Mouse (Mus musculus): ENCODE data around the gene Ccdc136. TPM values are rescaled to one million over a fixed set of nuclear protein-coding genes. Genes with fewer than 3 reads are reported as not detected.

The Ccdc136 gene
- polyA plus RNA-seq, 1 experiment from 2014 or later, result 20.2 TPM

- H3K27ac ChIP-seq, result peak overlapping the region; percentile 73
- peak overlapping the region; percentile 89 for H3K4me2 ChIP-seq
- H3K9me3 ChIP-seq, result no peaks in the 10 kb centered on the region
- peaks cover 8% of the 10 kb centered on the region; the same call in 1 of the 2 replicates for H3K36me3 ChIP-seq
- peaks cover 23% of the 10 kb centered on the region for H3K27me3 ChIP-seq
- WGBS, result 5% methylated on average over 24 of the region's 24 CpGs
- peak overlapping the region; percentile 78 for H3K9ac ChIP-seq
- ATAC-seq (ENCODE audit: insufficient number of reproducible peaks, insufficient read depth, low FRiP score, low TSS enrichment, low read depth), result peak; percentile 61
- H3K4me3 ChIP-seq, result peak overlapping the region; percentile 68
- H3K4me1 ChIP-seq, result peaks cover 16% of the 10 kb centered on the region
These were observed 818 bp downstream of the Ccdc136 start for GRCm38 (mm10) chr6:29396714-29397540.

GRCm38 (mm10) chr6:29397575-29397974 lies 1.5 kb downstream of the Ccdc136 start:
- H3K36me3 ChIP-seq, result peaks cover 8% of the 10 kb centered on the region; the same call in 1 of the 2 replicates
- peak overlapping the region; percentile 73 for H3K27ac ChIP-seq
- H3K9me3 ChIP-seq, result no peaks in the 10 kb centered on the region
- H3K9ac ChIP-seq, result peak overlapping the region; percentile 78
- H3K4me2 ChIP-seq, result peak overlapping the region; percentile 89
- H3K4me1 ChIP-seq, result peaks cover 17% of the 10 kb centered on the region
- 7% methylated on average over 6 of the region's 6 CpGs for WGBS
- H3K4me3 ChIP-seq, result peak overlapping the region; percentile 68
- H3K27me3 ChIP-seq, result peaks cover 24% of the 10 kb centered on the region
- peak; percentile 50; the same call in 1 of the 2 replicates for ATAC-seq (ENCODE audit: insufficient number of reproducible peaks, insufficient read depth, low FRiP score, low TSS enrichment, low read depth)

DNA sequence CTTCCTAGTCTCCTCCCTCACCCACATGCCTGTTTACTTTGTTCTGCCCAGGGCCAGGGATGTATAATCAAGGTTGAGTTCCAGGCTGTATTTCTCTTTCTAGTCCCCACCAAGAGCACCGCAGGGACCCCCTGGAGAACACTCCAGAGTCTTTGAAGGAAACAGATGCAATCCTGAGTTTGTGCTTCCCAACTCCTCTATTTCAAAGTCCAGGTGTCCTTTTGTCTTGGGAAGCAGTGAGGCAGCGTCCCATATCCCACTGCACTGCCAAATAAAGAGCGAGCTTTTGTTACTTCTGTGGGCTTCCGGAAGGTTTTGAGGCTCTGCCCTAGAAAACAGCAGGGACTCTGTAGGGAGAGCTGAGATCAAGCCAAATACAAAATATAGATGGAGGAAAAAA lies 3.7 kb downstream of the Ccdc136 start:
- H3K4me3 ChIP-seq, result no peak overlapping the region
- H3K36me3 ChIP-seq, result peaks cover 8% of the 10 kb centered on the region; the same call in 1 of the 2 replicates
- WGBS, result 82% methylated on average over 4 of the region's 4 CpGs
- no peak for ATAC-seq (ENCODE audit: insufficient number of reproducible peaks, insufficient read depth, low FRiP score, low TSS enrichment, low read depth)
- H3K9ac ChIP-seq, result no peak overlapping the region
- peaks cover 21% of the 10 kb centered on the region for H3K4me1 ChIP-seq
- H3K4me2 ChIP-seq, result no peak overlapping the region
- no peaks in the 10 kb centered on the region for H3K9me3 ChIP-seq
- no peak overlapping the region for H3K27ac ChIP-seq
- H3K27me3 ChIP-seq, result peaks cover 11% of the 10 kb centered on the region

DNA sequence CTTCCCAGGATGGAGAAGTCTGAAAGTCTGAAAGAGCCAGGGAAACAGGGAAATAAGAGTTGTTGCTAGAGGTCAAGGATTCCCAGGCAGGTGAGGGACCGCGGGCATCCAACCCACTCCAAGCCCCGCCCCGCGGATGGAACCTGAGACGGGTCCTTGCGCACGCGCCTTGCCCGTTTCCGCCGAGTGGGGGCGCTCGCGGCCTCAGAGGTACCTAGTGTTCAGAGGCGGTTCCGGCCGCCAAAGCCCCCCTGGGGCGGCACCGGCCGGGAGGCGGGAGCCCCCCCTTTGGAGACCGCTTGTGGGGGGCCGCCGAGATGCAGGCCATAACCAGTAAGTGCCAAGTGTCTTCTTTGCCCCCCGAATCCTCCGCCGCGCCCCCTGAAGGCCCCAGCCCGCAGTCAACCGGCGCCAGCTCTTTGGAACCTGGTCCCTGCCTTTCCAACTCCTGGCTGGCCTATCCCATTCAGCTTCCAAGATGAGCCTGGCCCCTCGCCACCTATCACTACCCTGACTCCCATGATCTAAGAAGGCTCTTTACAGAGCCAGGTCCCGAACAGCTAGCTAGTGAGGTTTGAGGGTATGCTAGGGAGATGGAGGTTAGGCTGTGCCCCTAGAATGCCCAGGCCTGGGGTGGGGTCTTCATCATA lies 6.7 kb downstream of the Ccdc136 start:
- Histone ChIP-seq H3K27me3 (peaks cover 3% of the 10 kb centered on the region; the same call in 1 of the 2 replicates), H3K9ac (no peak overlapping the region), H3K9me3 (no peaks in the 10 kb centered on the region), H3K4me3 (peak overlapping the region; percentile 25), H3K27ac (no peak overlapping the region), H3K4me2 (peak overlapping the region; percentile 50), H3K36me3 (peaks cover 18% of the 10 kb centered on the region; the same call in 1 of the 2 replicates), H3K4me1 (peaks cover 8% of the 10 kb centered on the region)
- no peak for ATAC-seq (ENCODE audit: insufficient number of reproducible peaks, insufficient read depth, low FRiP score, low TSS enrichment, low read depth)
- WGBS, result 5% methylated on average over 34 of the region's 34 CpGs

- Histone ChIP-seq H3K27ac (no peak overlapping the region), H3K9me3 (no peaks in the 10 kb centered on the region), H3K36me3 (peaks cover 36% of the 10 kb centered on the region), H3K4me2 (no peak overlapping the region), H3K9ac (no peak overlapping the region), H3K27me3 (peaks cover 3% of the 10 kb centered on the region; the same call in 1 of the 2 replicates), H3K4me1 (peaks cover 5% of the 10 kb centered on the region), H3K4me3 (no peak overlapping the region)
- WGBS, result 90% methylated on average over 6 of the region's 6 CpGs
- ATAC-seq (ENCODE audit: insufficient number of reproducible peaks, insufficient read depth, low FRiP score, low TSS enrichment, low read depth), result no peak
These were observed 10.3 kb downstream of the Ccdc136 start for GRCm38 (mm10) chr6:29406412-29406811.

DNA sequence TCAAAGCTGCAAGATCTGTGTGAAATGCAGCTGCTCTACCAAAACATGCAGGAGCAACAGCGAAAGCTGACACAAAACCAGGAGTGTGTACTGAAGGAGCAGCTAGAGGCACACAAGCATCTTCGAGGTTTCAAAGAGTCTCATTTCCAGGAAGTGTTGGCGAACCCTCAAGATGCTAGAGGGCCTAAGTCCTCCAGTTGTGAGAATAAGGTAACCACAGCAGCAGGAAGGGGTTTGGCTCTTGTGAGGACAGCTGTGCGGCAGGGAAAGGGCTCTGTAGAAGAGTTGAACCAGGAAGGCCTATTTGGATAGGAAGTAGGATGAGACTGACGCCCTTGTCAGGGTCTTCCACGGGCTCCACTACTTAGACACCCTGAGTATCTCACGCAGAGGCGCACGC lies 19.3 kb downstream of the Ccdc136 start:
- Histone ChIP-seq H3K4me2 (no peak overlapping the region), H3K4me1 (no peaks in the 10 kb centered on the region), H3K27me3 (no peaks in the 10 kb centered on the region), H3K36me3 (peaks cover 63% of the 10 kb centered on the region), H3K27ac (no peak overlapping the region), H3K9ac (no peak overlapping the region), H3K9me3 (no peaks in the 10 kb centered on the region), H3K4me3 (no peak overlapping the region)
- 85% methylated on average over 9 of the region's 9 CpGs for WGBS
- no peak for ATAC-seq (ENCODE audit: insufficient number of reproducible peaks, insufficient read depth, low FRiP score, low TSS enrichment, low read depth)

GRCm38 (mm10) chr6:29420596-29420995 lies 24.5 kb downstream of the Ccdc136 start:
- Histone ChIP-seq H3K4me3 (no peak overlapping the region), H3K9me3 (no peaks in the 10 kb centered on the region), H3K4me2 (no peak overlapping the region), H3K27ac (no peak overlapping the region), H3K36me3 (peaks cover 31% of the 10 kb centered on the region), H3K9ac (no peak overlapping the region), H3K27me3 (no peaks in the 10 kb centered on the region), H3K4me1 (no peaks in the 10 kb centered on the region)
- ATAC-seq (ENCODE audit: insufficient number of reproducible peaks, insufficient read depth, low FRiP score, low TSS enrichment, low read depth), result no peak
- WGBS, result 94% methylated on average over 2 of the region's 2 CpGs

GRCm38 (mm10) chr6:29425118-29425517 lies 29.0 kb downstream of the Ccdc136 start:
- Histone ChIP-seq H3K36me3 (peaks cover 4% of the 10 kb centered on the region; the same call in 1 of the 2 replicates), H3K27me3 (no peaks in the 10 kb centered on the region), H3K9ac (no peak overlapping the region), H3K9me3 (no peaks in the 10 kb centered on the region), H3K4me3 (no peak overlapping the region), H3K4me1 (no peaks in the 10 kb centered on the region), H3K27ac (no peak overlapping the region), H3K4me2 (no peak overlapping the region)
- 87% methylated on average over 8 of the region's 8 CpGs for WGBS
- no peak for ATAC-seq (ENCODE audit: insufficient number of reproducible peaks, insufficient read depth, low FRiP score, low TSS enrichment, low read depth)

DNA sequence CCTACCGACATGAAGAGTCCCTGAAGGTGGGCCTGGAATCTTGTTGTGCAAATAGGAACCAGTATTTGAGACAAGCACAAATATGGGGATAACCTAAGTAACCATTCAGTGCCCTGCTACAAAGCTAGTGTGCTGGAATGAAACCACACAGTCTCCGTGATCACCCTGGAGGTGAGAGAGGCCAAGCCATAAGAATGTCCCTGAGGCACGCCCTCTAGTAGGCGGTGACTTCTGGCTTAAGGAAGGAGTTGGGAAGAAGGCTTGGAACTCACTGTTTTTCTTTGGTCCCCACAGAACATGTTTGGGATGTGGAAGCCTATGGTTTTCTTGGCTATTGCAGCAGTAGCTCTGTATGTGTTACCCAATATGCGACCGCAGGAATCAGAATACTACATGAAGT lies 30.2 kb downstream of the Ccdc136 start:
- no peak for ATAC-seq (ENCODE audit: insufficient number of reproducible peaks, insufficient read depth, low FRiP score, low TSS enrichment, low read depth)
- Histone ChIP-seq H3K4me2 (no peak overlapping the region), H3K4me1 (peaks cover 9% of the 10 kb centered on the region), H3K27ac (no peak overlapping the region), H3K4me3 (no peak overlapping the region), H3K27me3 (peaks cover 3% of the 10 kb centered on the region; the same call in 1 of the 2 replicates), H3K9me3 (no peaks in the 10 kb centered on the region), H3K9ac (no peak overlapping the region), H3K36me3 (no peaks in the 10 kb centered on the region)
- 71% methylated on average over 6 of the region's 6 CpGs for WGBS

GRCm38 (mm10) chr6:29428171-29428570 lies 32.1 kb downstream of the Ccdc136 start:
- Histone ChIP-seq H3K4me2 (no peak overlapping the region), H3K36me3 (no peaks in the 10 kb centered on the region), H3K9me3 (no peaks in the 10 kb centered on the region), H3K27me3 (peaks cover 20% of the 10 kb centered on the region), H3K27ac (no peak overlapping the region), H3K4me3 (no peak overlapping the region), H3K9ac (no peak overlapping the region), H3K4me1 (peaks cover 23% of the 10 kb centered on the region)
- WGBS, result 58% methylated on average over 4 of the region's 4 CpGs
- ATAC-seq (ENCODE audit: insufficient number of reproducible peaks, insufficient read depth, low FRiP score, low TSS enrichment, low read depth), result no peak

DNA sequence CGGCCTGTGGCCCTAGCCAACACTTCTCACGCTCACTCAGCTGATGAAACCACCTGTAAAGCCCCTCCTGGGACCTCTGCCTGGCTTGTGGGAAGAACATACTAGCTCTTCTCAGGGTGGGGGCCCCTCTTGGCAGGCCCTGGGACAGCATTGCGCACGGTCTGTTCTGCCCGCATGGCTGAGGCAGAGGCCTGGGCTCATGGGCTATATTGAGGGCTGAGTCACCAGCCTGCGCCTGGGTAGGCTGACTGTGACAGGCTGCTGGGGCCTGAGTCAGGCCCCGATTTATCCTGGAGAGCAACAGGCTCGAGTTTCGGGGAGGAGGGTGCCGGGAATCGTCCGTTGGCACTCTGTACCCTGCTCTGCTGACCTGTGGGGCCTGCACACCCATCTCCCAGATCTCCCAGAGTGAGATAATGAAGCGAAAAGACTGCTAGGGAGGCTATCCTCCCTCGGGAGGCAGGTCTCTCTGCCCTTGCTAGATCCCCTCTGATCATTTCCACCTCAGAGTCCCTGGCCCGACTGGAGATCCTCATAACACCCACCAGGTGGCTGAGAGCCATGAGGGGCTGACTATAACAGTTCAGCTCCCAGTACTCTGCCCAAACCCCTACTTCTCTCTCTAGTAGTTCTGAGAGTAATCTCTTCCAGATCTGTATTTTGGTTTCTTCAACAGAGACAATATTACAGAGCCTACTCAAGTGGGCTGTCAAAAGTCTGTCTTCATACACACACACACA lies 34.7 kb downstream of the Ccdc136 start:
- Histone ChIP-seq H3K9me3 (no peaks in the 10 kb centered on the region), H3K9ac (0 out of 2 replicates have a peak overlapping the region, but pooled peaks have one; percentile 3), H3K27me3 (peaks cover 36% of the 10 kb centered on the region), H3K27ac (no peak overlapping the region; the same call in 1 of the 2 replicates), H3K4me2 (no peak overlapping the region), H3K4me3 (no peak overlapping the region), H3K36me3 (no peaks in the 10 kb centered on the region), H3K4me1 (peaks cover 49% of the 10 kb centered on the region)
- WGBS, result 47% methylated on average over 15 of the region's 15 CpGs
- ATAC-seq (ENCODE audit: insufficient number of reproducible peaks, insufficient read depth, low FRiP score, low TSS enrichment, low read depth), result no peak
